20 mouse cellular contexts compared by ENCODE assay signal in genomic region chr7:79951038-79951437, GRCm38 (mm10). TPM values are rescaled to one million over a fixed set of nuclear protein-coding genes. Genes with fewer than 3 reads are reported as not detected.
A peak's percentile ranks its signal among the peaks of the same experiment; 100 is the strongest.
DNase-seq lines count a peak whose midpoint lies in the region; ATAC-seq and TF ChIP-seq lines count a peak whose summit lies in the region.
"Had no signal": no experiment of that assay in that cellular context is flagged by ENCODE, and none has a peak within 500 bp of the region (broad histone marks: within the 10 kb centered on the region; RNA-seq: fewer than 3 reads in every experiment).

No protein-coding gene starts in this region.

- H3K9me3 ChIP-seq in liver, postnatal 0 days (ENCODE audit: low read length), result no peaks in the 10 kb centered on the region
- H3K9me3 ChIP-seq in liver, embryonic 12.5 days (replicated peaks), result no peaks in the 10 kb centered on the region
- H3K9me3 ChIP-seq: embryonic facial prominence, embryonic 10.5 days; forebrain, embryonic 13.5 days had no signal

- no peaks in the 10 kb centered on the region for H3K4me1 ChIP-seq in liver, postnatal 0 days (ENCODE audit: insufficient read depth)
- H3K4me1 ChIP-seq in liver, embryonic 12.5 days, result no peaks in the 10 kb centered on the region
- H3K4me1 ChIP-seq: embryonic facial prominence, embryonic 10.5 days; forebrain, embryonic 13.5 days; heart, embryonic 13.5 days had no signal

- no peak overlapping the region for H3K27ac ChIP-seq in liver, postnatal 0 days (ENCODE audit: low read depth)
- H3K27ac ChIP-seq in liver, embryonic 12.5 days, result no peak overlapping the region
- H3K27ac ChIP-seq: embryonic facial prominence, embryonic 10.5 days; forebrain, embryonic 13.5 days; gastrocnemius, adult 2 months; heart, embryonic 13.5 days had no signal

- WGBS in liver, postnatal 0 days (ENCODE audit: insufficient replicate concordance), result 74% methylated on average over 3 of the region's 3 CpGs
- WGBS in liver, embryonic 12.5 days (ENCODE audit: insufficient replicate concordance), result 67% methylated on average over 3 of the region's 3 CpGs

- H3K4me3 ChIP-seq in liver, postnatal 0 days (ENCODE audit: low read depth, low read length), result no peak overlapping the region
- no peak overlapping the region for H3K4me3 ChIP-seq in liver, embryonic 12.5 days
- H3K4me3 ChIP-seq: embryonic facial prominence, embryonic 10.5 days; forebrain, embryonic 13.5 days; gastrocnemius, adult 2 months; heart, embryonic 13.5 days had no signal

- no peaks in the 10 kb centered on the region for H3K27me3 ChIP-seq in liver, postnatal 0 days (ENCODE audit: insufficient read depth, low read length)
- H3K27me3 ChIP-seq in liver, embryonic 12.5 days (replicated peaks), result 0 out of 2 replicates have a peak, but pooled peaks cover 4% of the 10 kb centered on the region
- H3K27me3 ChIP-seq: forebrain, embryonic 13.5 days; heart, embryonic 13.5 days had no signal

- DNase-seq in liver, postnatal 0 days, result no peak
- DNase-seq in ES-CJ7 (ENCODE audit: low read depth, low spot score) (peak; percentile 57), ZHBTc4 (ENCODE audit: low read depth, low spot score) (peak; percentile 68)
- DNase-seq in cerebellum, postnatal 25 days, result no peak
- DNase-seq: adrenal gland, adult 2 months; adrenal gland, postnatal 25 days; cerebellum, adult 18-20 months; cerebellum, adult 9-11 months; forebrain, postnatal 0 days; gastrocnemius, adult 2 months; gastrocnemius, postnatal 25 days; heart, postnatal 36 days had no signal

- no peak for TF ChIP-seq EP300 in liver, postnatal 0 days (IDR thresholded peaks at IDR 0.05; ENCODE audit: low read depth)

- no peaks in the 10 kb centered on the region for H3K36me3 ChIP-seq in liver, postnatal 0 days (replicated peaks; ENCODE audit: insufficient read depth, low read length)
- no peaks in the 10 kb centered on the region for H3K36me3 ChIP-seq in liver, embryonic 12.5 days
- H3K36me3 ChIP-seq: embryonic facial prominence, embryonic 10.5 days; G1E; heart, embryonic 13.5 days had no signal

- 0 out of 2 replicates have a peak, but pooled peaks have one; percentile 14 for TF ChIP-seq CTCF in liver, postnatal 0 days (IDR thresholded peaks at IDR 0.05; ENCODE audit: low read depth)

- ATAC-seq in liver, postnatal 0 days, result no peak
- no peak for ATAC-seq in liver, embryonic 12.5 days
- no peak for ATAC-seq in megakaryocyte-erythroid progenitor cell, adult 5-6 weeks (replicated peaks; ENCODE audit: low FRiP score, low TSS enrichment, poor library complexity, severe bottlenecking)
- ATAC-seq: forebrain, embryonic 13.5 days; forebrain, postnatal 0 days; hindbrain, embryonic 16.5 days; inflammation-experienced regulatory T-cells, adult 6 months had no signal

- H3K9ac ChIP-seq in liver, postnatal 0 days (replicated peaks), result no peak overlapping the region
- no peak overlapping the region for H3K9ac ChIP-seq in liver, embryonic 12.5 days
- H3K9ac ChIP-seq: forebrain, embryonic 13.5 days; forebrain, postnatal 0 days; heart, embryonic 13.5 days had no signal

- no peak overlapping the region for H3K4me2 ChIP-seq in liver, postnatal 0 days (ENCODE audit: low read depth, low read length)
- H3K4me2 ChIP-seq in liver, embryonic 12.5 days, result no peak overlapping the region
- H3K4me2 ChIP-seq: forebrain, embryonic 13.5 days; heart, embryonic 13.5 days had no signal

RNA-seq across cellular contexts. Expression of gene Arpin, which starts 15.9 kb away (rescaled TPM):
- polyA plus RNA-seq in liver, postnatal 0 days (2015; fragmentation: Nextera tagmentation; extraction: Ambion mirVana), result 2.5 and 2.8 TPM in 2 replicates
- 5.1 and 5.4 TPM in 2 replicates for polyA plus RNA-seq in liver, embryonic 12.5 days (2016; fragmentation: Nextera tagmentation; extraction: Ambion mirVana)
- total RNA-seq in megakaryocyte-erythroid progenitor cell, adult 5-6 weeks (2014; fragmentation: Nextera tagmentation), result not detected in 2 replicates
- 0.28 TPM in 1 of 2 replicates, not detected in the other for total RNA-seq in megakaryocyte-erythroid progenitor cell, adult 5-6 weeks (2017)
- total RNA-seq: G1E had no signal
- polyA plus RNA-seq: G1E had no signal

RNA-seq across cellular contexts. Expression of gene Ap3s2, which starts 30.6 kb away (rescaled TPM):
- polyA plus RNA-seq in liver, postnatal 0 days (2015; fragmentation: Nextera tagmentation; extraction: Ambion mirVana), result 8.0 and 8.3 TPM in 2 replicates
- polyA plus RNA-seq in liver, embryonic 12.5 days (2016; fragmentation: Nextera tagmentation; extraction: Ambion mirVana), result 12.9 and 16.6 TPM in 2 replicates
- total RNA-seq in megakaryocyte-erythroid progenitor cell, adult 5-6 weeks (2014; fragmentation: Nextera tagmentation), result 20.0 and 22.4 TPM in 2 replicates
- 6.5 and 9.5 TPM in 2 replicates for total RNA-seq in megakaryocyte-erythroid progenitor cell, adult 5-6 weeks (2017)

Comparison
In these comparisons a context has a peak if more than half of its experiments do, and no peak if none do; other contexts are left out.
1. DNase-seq: peak in ES-CJ7 (single experiment) and ZHBTc4 (single experiment); none in liver, postnatal 0 days (single experiment) and cerebellum, postnatal 25 days (0 of 2).